Mouse (Mus musculus) G1E (cell line): ENCODE results near the gene Pef1. TPM values are rescaled to one million over a fixed set of nuclear protein-coding genes. Genes with fewer than 3 reads are reported as not detected.

ENCODE experiments used
- ATAC-seq: 2 replicates; pipeline ENCODE4 v1.8.0; 2016; ENCODE audit warnings: mild to moderate bottlenecking; ENCODE audit not compliant: insufficient number of reproducible peaks, poor library complexity, low FRiP score, severe bottlenecking; ENCODE audit errors: extremely low read depth
- DNase-seq: peaks from one replicate; pipeline ENCODE4 v3.0.0; 2012; ENCODE audit warnings: low spot score
- H3K27me3 ChIP-seq: 2 replicates; pipeline ENCODE4 v1.6.1; 2012; ENCODE audit warnings: mild to moderate bottlenecking, low read length, inconsistent platforms; ENCODE audit not compliant: insufficient read depth
- H3K36me3 ChIP-seq: replicated peaks from 2 replicates; pipeline ENCODE3; 2012; ENCODE audit warnings: mild to moderate bottlenecking, inconsistent platforms
- H3K4me1 ChIP-seq: 2 replicates; pipeline ENCODE4 v1.6.1; 2012; ENCODE audit warnings: low read depth, low read length, inconsistent platforms, mixed read lengths; ENCODE audit not compliant: insufficient read depth
- H3K4me3 ChIP-seq: 2 replicates; pipeline ENCODE4 v1.5.1; 2012; ENCODE audit warnings: low read depth, mild to moderate bottlenecking, inconsistent platforms, low read length, moderate library complexity, mixed read lengths
- H3K9me3 ChIP-seq: replicated peaks from 2 replicates; pipeline ENCODE4 v1.6.1; 2012; ENCODE audit warnings: inconsistent platforms
- CTCF ChIP-seq: IDR thresholded peaks from 2 replicates; pipeline ENCODE4 v1.5.1; 2012; ENCODE audit warnings: low read depth, low read length, inconsistent platforms, mixed read lengths
- GATA1 ChIP-seq: IDR thresholded peaks from 2 replicates; pipeline ENCODE4 v1.6.1; 2012; ENCODE audit warnings: borderline replicate concordance, low read length, inconsistent platforms, mixed read lengths
- GATA2 ChIP-seq: IDR thresholded peaks from 2 replicates; pipeline ENCODE4 v1.6.1; 2012; ENCODE audit warnings: low read depth, low read length, inconsistent platforms, borderline replicate concordance
- POLR2AphosphoS5 ChIP-seq: IDR thresholded peaks from 2 replicates; pipeline ENCODE4 v1.6.1; 2012; ENCODE audit warnings: low read depth, low read length, inconsistent platforms; ENCODE audit not compliant: insufficient replicate concordance
- TAL1 ChIP-seq: conservative IDR thresholded peaks from 2 replicates; pipeline ENCODE4 v1.6.1; 2012; ENCODE audit warnings: low read depth, low read length, inconsistent platforms, mixed read lengths
- polyA plus RNA-seq: library from polyadenylated mRNA; stranded (reverse); fragments of >175 nt; gene quantifications from 2 replicates; pipeline ENCODE4 v1.2.3, GENCODE M21; 2012
- total RNA-seq, 2 experiments: library from RNA; stranded (forward) in 1 of 2; stranded (reverse) in 1 of 2; fragments of 200-1000 nt in 1 of 2; fragments of >200 nt in 1 of 2; fragmentation: Nextera tagmentation in 1 of 2; gene quantifications; 2 replicates each; pipeline ENCODE4 v1.2.3; 2014 to 2017

Gene Pef1
- total and polyA plus RNA-seq, 3 experiments = 20.9 to 84.6 (median 24.8) TPM

GRCm38 (mm10) chr4:130173060-130173822, 70.9 kb downstream of the Pef1 start:
- TF ChIP-seq CTCF (no peak), TAL1 (no peak), GATA2 (no peak), POLR2AphosphoS5 (no peak), GATA1 (no peak)
- Histone ChIP-seq H3K9me3 (no peaks in the 10 kb centered on the region), H3K36me3 (peaks cover 3% of the 10 kb centered on the region), H3K27me3 (peaks cover 25% of the 10 kb centered on the region; the same call in 1 of the 2 replicates), H3K4me3 (no peak overlapping the region), H3K4me1 (peaks cover 28% of the 10 kb centered on the region)
- peak; percentile 37 for DNase-seq
- no peak for ATAC-seq

- TF ChIP-seq POLR2AphosphoS5 (no peak), GATA1 (no peak), CTCF (no peak), GATA2 (no peak), TAL1 (no peak)
- peaks cover 28% of the 10 kb centered on the region; the same call in 1 of the 2 replicates for H3K27me3 ChIP-seq
Measured at GRCm38 (mm10) chr4:130173911-130174311, 71.6 kb downstream of the Pef1 start.

GRCm38 (mm10) chr4:130174335-130175031, 72.1 kb downstream of the Pef1 start:
- Histone ChIP-seq H3K27me3 (peaks cover 27% of the 10 kb centered on the region; the same call in 1 of the 2 replicates), H3K9me3 (no peaks in the 10 kb centered on the region), H3K4me3 (peak overlapping the region; percentile 18; the same call in 1 of the 2 replicates), H3K4me1 (peaks cover 18% of the 10 kb centered on the region), H3K36me3 (no peaks in the 10 kb centered on the region)
- no peak for ATAC-seq
- peak; percentile 69 for DNase-seq
- no peak for TF ChIP-seq POLR2AphosphoS5
- TF ChIP-seq GATA2 = no peak
- TF ChIP-seq GATA1 = no peak
- TF ChIP-seq CTCF = no peak
- TF ChIP-seq TAL1 = no peak

More at GRCm38 (mm10) chr4:130173911-130174311, 71.6 kb downstream of the Pef1 start:
- DNase-seq (no peak), ATAC-seq (no peak)
- H3K9me3 ChIP-seq = no peaks in the 10 kb centered on the region
- H3K36me3 ChIP-seq = peaks cover 2% of the 10 kb centered on the region
- peaks cover 23% of the 10 kb centered on the region for H3K4me1 ChIP-seq
- peak overlapping the region; percentile 21; the same call in 1 of the 2 replicates for H3K4me3 ChIP-seq

GRCm38 (mm10) chr4:130175072-130175711, 72.8 kb downstream of the Pef1 start, which contains the start of gene Tinagl1:
Gene Tinagl1 (minus strand): TSS chr4:130175122.
- ATAC-seq = no peak
- peaks cover 33% of the 10 kb centered on the region for H3K27me3 ChIP-seq

GRCm38 (mm10) chr4:130176156-130176720, 73.9 kb downstream of the Pef1 start:
- no peak overlapping the region for H3K4me3 ChIP-seq
- no peaks in the 10 kb centered on the region for H3K36me3 ChIP-seq
- no peak for ATAC-seq
- peaks cover 36% of the 10 kb centered on the region for H3K27me3 ChIP-seq
- peaks cover 18% of the 10 kb centered on the region for H3K4me1 ChIP-seq
- no peak for DNase-seq
- TF ChIP-seq TAL1 = no peak
- TF ChIP-seq GATA2 = no peak
- no peaks in the 10 kb centered on the region for H3K9me3 ChIP-seq

More at GRCm38 (mm10) chr4:130175072-130175711, 72.8 kb downstream of the Pef1 start, which contains the start of gene Tinagl1:
- TF ChIP-seq GATA1 = no peak
- no peak for TF ChIP-seq POLR2AphosphoS5
- no peak for TF ChIP-seq CTCF
- TF ChIP-seq TAL1 = no peak
- no peak for TF ChIP-seq GATA2
- Histone ChIP-seq H3K36me3 (no peaks in the 10 kb centered on the region), H3K4me3 (peak within 1 kb of the TSS; percentile 21; the same call in 1 of the 2 replicates), H3K4me1 (peaks cover 18% of the 10 kb centered on the region), H3K9me3 (no peaks in the 10 kb centered on the region)
- DNase-seq = no peak
